Mouse (Mus musculus) left cerebral cortex, adult 11 months (tissue): ENCODE measurements around the gene Eapp.
A peak's percentile ranks its signal among the peaks of the same experiment; 100 is the strongest.
"Not testable (repeated sequence)": the region's sequence is repeated elsewhere in the genome, so short reads cannot be mapped to it uniquely, and the experiment has no call there.

ENCODE experiments used
- DNase-seq: peaks from one replicate; pipeline ENCODE4 v3.0.0; 2022; ENCODE audit warnings: low spot score

Gene Eapp

GRCm38 (mm10) chr12:54683182-54683581 is 12.5 kb downstream of the Eapp start:
- DNase-seq: no peak

DNA sequence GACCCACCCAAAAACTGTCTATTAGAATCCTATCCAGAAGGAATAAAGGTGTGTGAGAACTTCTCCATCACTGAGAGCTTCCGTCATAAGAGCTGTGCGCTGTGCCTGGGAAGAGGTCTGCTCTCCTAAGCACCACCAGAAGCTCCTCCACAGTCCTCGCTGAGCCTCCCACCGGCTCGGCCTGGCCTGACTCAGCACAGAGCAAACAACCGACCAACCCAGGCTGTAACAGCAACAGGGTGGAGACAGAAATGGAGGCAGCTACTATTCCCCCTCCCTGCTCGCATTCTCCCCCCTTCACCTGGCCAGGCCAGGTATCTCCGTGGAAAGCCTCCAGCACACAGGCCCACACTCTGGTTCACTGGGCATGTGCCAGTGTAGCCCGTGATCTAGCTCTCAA is 19.0 kb downstream of the Eapp start:
- DNase-seq: no peak

DNA sequence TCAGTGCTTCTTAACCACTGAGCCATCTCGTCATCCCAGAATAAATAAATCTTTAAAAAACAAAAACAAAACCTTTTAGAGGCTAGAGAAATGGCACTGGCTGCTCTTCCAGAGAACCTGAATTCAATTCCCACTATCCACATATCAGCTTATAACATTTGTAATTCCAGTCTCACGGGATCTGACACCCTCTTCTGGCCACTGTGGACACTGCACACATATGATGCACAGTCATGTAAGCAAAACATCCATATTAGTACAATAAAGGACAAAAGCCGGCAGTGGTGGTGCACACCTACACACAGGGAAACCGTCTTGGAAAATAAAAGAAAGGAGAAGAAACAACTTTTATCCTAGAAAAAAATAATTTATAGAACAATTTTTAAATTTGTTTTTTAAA is 20.3 kb downstream of the Eapp start:
- DNase-seq: no peak

DNA sequence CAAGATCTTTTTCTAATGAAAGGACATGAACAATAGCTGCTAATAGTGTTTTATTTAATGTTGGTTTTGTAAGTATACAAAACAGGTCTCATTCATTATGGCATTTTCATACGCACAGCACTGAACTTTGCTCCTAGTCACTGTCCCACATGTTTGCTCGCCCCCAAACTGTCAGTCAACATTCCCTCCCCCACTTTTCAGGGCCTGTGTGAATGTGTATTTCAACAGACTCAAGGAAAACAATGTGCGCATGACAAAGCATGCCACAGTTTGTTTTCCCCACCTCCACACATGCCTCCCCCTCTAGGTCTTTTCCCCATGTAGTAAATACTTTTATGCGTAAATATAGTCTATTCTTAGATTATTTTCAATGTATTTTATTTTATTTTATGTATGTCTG is 24.4 kb downstream of the Eapp start:
- DNase-seq: no peak

DNA sequence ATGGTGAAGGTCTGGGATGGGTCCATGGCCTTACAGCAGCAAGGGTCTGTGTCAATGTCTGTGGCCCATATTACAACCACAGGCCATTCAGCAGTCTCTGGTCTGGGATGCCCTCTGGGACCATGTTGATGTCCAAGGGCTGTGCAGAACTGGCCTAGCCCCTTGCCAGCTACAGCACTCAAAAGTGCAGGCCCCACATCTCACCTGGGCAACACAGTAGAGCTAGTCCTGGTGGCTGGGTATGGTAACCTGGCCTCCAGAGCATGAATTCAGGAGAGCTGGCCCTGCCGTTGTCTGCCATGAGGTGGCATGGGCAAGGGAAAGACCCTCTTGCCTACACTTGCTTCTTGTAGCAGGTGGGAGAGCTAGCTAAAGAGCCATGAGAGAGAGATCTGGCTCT is 27.6 kb downstream of the Eapp start:
- no peak for DNase-seq

DNA sequence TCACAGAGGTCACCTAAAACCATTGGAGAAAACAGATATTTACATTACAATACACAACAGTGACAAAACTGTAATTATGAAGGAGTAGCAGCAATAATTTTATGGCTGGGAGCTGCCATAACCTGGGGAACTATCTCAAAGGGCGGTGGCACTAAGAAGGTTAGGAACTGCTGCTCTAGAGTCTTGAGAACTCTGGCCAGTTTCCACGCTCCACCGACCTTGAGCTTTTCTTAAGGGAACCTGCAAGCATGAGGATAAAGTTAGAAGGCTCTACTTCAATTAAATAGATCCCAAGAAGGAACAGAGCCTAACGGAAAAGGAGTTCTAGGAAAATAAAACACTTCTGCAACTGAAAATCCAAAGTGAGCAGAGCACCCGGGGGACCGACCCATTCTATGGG is 30.2 kb downstream of the Eapp start:
- DNase-seq: no peak

DNA sequence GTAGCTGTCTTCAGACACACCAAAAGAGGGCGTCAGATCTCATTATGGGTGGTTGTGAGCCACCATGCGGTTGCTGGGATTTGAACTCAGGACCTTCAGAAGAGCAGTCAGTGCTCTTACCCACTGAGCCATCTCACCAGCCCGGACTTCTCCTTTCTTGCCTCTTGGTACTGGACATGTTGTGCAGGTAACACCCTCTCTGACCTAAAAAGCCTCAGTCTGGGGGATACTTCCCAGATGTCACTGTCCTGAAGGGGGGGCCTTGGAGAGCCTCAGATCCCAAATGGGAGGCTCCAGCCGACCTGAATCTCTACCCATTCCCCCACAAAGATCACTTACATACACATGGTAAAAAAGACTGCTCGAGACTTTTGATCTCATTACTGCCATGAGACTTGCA is 34.2 kb downstream of the Eapp start:
- DNase-seq: not testable (repeated sequence)

GRCm38 (mm10) chr12:54659901-54660300 is 35.8 kb downstream of the Eapp start:
- no peak for DNase-seq

- no peak for DNase-seq
These were observed 37.1 kb downstream of the Eapp start for GRCm38 (mm10) chr12:54658425-54659092.

- DNase-seq: no peak
These were observed 37.7 kb downstream of the Eapp start for GRCm38 (mm10) chr12:54657951-54658350.

- DNase-seq: no peak
These were observed 38.5 kb downstream of the Eapp start for GRCm38 (mm10) chr12:54657226-54657625.

DNA sequence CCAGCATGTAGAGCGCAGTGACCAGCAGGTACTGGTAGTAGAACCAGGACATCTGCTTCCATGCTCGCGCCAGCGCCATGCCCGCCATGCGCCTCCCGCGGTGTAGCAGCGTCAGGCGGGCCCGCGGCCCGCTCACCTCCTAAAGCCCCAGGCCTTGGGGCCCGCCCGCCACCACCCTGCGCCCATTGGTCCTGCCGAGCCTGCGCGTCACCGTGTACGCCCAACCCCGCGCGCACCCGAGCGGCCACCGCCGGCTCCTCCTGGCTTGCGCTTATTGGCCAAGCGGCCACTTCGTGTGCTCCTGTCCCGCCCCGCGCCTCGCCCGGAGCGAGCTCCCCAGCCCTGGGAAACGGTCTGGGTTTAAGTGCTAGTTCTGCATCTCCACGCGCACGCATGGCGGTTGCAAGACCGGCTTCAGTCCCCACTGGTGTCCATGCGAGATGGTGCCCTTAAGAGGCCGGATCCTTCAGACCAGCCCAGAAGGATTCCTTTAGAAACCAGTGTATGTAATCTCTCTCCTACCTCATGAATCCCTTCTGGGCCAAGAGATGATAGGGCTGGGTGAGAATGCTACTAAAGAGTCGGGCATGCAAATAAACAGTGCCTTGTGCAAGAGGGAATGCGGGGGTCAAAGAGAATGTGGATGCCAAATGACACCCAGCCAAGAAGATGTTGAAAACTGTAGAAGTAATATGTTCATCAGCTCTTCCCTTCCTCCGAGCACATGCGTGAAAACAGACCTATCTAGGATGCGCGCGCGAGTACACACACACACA is 39.1 kb downstream of the Eapp start, which contains the start of gene Sptssa:
Gene Sptssa, minus strand, starts transcription at position 178 of the 776 bp plus-strand sequence.
- peak; percentile 88 for DNase-seq

DNA sequence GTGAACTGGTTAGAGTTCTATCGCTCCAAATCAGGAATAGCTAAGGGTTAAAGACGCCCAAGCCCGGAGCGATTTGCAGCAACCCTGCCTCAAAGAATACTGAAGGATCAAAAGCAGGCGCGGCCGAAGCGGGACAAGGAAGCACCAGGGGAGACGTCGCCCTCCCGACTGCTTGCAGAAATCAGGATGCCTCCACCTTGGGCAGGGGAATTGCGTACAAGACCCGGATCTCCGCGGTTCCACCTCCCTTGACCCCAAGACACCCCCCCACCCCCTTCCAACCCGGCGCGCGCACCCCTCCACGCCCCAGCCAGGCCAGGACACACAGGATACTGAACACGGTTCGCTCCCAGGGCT is 39.7 kb downstream of the Eapp start:
- DNase-seq: no peak

DNA sequence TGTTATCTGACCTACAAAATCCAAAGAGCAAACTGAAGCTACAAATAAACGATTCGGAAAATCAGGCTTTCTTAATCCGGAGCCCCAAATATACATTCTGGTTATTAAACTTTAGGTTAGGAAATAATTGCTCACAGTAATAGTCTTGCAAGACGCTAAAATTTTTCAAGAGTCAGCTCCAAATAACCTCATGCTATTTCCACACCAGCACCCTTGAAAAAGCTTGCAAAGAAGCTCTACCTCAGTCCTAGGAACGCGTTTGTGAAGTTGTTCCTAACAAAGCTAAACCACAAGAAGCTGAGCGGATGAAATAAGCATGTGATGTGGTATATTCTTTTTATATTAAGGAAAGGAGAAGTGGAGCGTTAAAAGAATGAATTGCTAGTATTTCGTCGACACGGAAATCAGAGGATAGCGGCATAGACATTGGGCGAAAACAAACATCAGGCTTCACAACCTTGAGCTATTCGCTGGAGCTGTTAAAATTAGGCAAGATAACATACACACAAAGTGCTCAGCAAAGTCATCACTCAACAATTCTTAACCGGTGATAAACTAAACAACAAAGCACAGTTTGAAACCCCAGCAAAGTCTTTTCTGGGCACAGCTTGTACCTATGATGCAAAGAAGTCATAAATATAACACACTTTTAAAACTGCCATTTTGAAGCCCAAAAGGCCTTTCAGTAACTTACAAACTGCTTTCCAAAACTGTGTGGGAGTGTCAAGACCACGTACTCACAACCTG is 40.2 kb downstream of the Eapp start:
- no peak for DNase-seq

- DNase-seq: no peak
These were observed 41.0 kb downstream of the Eapp start for GRCm38 (mm10) chr12:54654741-54655140.

GRCm38 (mm10) chr12:54654141-54654540 is 41.6 kb downstream of the Eapp start:
- DNase-seq: no peak

DNA sequence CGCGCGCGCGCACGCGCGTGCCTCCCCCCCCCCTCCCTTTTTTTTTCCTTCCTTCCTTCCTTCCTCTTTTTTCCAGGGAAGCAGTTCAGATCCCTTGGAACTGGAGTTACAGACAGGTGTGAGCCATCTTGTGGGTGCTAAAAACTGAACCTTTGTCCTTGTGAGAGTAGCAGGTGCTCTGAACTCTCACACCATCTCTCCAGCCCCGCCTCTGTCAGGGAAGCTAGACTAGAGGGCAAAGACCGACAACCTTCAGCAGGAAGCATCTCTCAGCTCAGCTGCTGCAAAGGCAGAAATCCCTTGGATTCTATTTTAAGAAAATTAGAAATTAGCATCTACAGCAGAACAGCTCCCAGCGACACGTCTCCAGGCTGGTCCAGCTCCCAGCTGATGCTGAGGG is 43.4 kb downstream of the Eapp start:
- DNase-seq: no peak

DNA sequence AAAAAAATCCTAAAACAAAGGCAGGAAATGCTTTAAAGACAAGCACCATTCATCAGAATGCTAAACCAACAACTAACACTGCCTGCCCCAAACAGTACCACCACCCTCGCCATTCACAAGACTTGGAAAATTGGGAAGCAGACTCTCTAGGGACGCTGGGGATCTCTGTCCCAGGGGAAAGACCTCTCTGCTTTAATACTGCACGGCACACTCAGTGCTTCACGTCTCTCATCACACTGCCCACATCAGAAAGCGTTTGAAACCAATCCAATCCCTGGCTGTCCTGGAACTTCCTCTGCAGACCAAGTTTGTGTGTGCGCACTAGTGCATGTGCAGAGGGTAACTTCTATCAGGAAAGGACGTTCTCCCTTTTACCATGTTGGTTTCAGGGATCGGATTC is 43.9 kb downstream of the Eapp start:
- DNase-seq: no peak

DNA sequence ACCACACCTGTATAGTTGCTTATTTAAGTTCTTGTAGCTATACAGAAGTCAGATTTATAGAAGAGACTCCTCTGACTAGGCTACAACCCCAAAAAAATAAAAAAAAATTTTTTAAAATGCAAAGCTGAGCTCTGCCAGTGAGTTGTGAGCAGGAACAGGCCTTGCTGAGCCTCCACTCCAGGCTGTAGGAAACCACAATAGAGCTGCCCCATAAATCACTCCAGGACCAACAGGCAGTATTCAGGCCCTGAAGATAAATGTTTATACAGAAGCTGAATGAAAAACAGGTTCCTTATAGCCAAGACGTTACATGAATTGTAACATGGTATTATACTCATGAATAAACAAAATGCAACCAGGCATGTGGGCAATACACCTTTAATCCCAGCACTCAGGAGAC is 44.5 kb downstream of the Eapp start:
- no peak for DNase-seq

DNA sequence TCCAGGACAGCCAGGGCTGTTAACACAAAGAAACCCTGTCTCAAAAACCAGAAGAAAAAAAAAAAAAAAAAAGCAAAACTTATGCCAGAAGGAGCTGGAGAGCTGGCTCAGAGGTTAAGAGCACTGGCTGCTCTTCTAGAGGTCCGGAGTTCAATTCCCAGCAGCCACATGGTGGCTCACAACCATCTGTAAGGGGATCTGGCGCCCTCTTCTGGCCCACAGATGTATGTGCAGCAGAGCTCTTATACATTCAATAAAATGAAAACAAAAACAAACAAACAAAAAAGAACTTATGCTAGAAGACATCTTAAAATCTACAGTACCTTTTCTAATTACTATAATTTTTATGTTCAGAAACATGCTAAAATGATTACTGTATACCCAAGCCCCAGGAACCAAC is 50.8 kb downstream of the Eapp start:
- DNase-seq: no peak

- DNase-seq: no peak
These were observed 52.3 kb downstream of the Eapp start for GRCm38 (mm10) chr12:54643320-54643892.

DNA sequence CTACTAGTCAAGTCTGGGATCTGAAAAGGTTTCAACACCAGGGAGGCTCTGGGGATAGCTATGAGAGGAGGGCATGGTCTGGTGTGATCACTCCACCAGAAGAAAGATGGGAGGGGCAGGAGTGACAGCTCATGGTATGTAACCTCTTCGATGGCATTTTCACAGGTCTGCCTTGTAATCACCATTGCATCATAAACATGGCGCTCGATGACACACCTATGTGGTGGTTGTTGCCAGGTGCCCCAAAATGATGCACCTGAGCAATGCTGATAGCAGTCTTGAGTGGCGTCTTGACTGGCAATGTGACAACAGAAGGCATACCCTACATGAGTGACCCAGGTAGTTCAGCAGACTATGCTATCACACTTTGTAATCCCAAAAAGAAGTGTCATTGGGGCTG is 54.3 kb downstream of the Eapp start:
- no peak for DNase-seq

DNA sequence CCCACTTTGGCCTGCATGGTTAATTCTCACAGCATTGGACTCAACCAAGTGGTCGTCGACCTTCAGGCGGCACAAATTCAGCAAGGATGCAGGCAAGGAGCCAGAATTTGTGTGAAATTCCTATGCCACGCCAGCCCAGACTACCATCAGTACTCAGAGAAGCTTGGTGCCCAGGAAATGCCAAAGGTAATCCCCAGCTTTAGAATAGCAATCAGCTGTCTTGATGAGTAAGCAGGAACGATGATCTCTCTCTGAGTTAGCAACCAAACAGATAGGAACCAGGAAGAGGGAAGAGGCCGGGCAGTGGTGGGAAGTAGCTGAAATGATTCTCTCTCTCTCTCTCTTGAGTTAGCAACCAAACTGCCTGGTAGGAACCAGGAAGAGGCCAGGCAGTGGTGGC is 55.4 kb downstream of the Eapp start:
- no peak for DNase-seq
